7 mouse cellular contexts compared by ENCODE assay signal in the genomic region with DNA sequence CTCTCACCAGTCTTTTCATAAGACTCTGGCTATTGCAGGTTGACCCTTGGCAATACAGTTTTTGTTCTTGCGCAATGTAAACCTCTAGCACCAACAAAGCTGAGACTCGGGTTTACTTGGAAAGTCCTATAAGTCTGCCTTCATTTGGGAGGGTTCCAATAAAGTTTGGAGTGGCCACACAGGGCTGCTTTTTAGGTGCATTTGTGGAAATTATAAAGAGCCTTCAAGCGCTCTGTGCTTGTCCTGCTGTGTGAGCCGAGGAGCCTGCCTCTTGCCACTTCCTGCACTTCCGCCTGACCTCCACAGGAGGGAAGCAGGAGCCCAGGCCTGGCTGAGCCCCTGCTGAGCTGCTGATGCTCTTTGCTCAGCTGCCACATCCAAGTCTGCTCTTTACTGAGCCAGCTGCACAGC. TPM values are rescaled to one million over a fixed set of nuclear protein-coding genes. Genes with fewer than 3 reads are reported as not detected.
A peak's percentile ranks its signal among the peaks of the same experiment; 100 is the strongest.
DNase-seq lines count a peak whose midpoint lies in the region; ATAC-seq and TF ChIP-seq lines count a peak whose summit lies in the region.

No protein-coding gene starts in this region.

- DNase-seq in 416B (ENCODE audit: low read depth) (peak; percentile 80), G1E (ENCODE audit: low spot score) (no peak)
- DNase-seq in embryonic facial prominence, embryonic 11.5 days (ENCODE audit: low spot score) = peak; percentile 77
- peak; percentile 73 to 79 for DNase-seq in heart, postnatal 10 days
- peak; percentile 67 to 82 for DNase-seq in kidney, postnatal 36 days

- H3K9me3 ChIP-seq in G1E (replicated peaks) = no peaks in the 10 kb centered on the region
- no peaks in the 10 kb centered on the region for H3K9me3 ChIP-seq in embryonic facial prominence, embryonic 11.5 days (replicated peaks; ENCODE audit: control insufficient read depth, low read length)
- no peaks in the 10 kb centered on the region for H3K9me3 ChIP-seq in stomach, embryonic 16.5 days (replicated peaks; ENCODE audit: control insufficient read depth, low read length)

- TF ChIP-seq CTCF in G1E (IDR thresholded peaks at IDR 0.05; ENCODE audit: low read depth, low read length) = peak; percentile 18; the same call in 1 of the 2 replicates

- peaks cover 20% of the 10 kb centered on the region for H3K4me1 ChIP-seq in G1E (ENCODE audit: insufficient read depth, low read depth, low read length)
- H3K4me1 ChIP-seq in embryonic facial prominence, embryonic 11.5 days (ENCODE audit: control insufficient read depth, insufficient read depth, low read length) = 0 out of 2 replicates have a peak, but pooled peaks cover 2% of the 10 kb centered on the region
- no peaks in the 10 kb centered on the region for H3K4me1 ChIP-seq in stomach, embryonic 16.5 days (ENCODE audit: control insufficient read depth, insufficient read depth, low read length)

- H3K9ac ChIP-seq in embryonic facial prominence, embryonic 11.5 days (replicated peaks; ENCODE audit: low read length) = no peak overlapping the region
- H3K9ac ChIP-seq in stomach, embryonic 16.5 days (ENCODE audit: low read length) = no peak overlapping the region

- intact Hi-C loops in heart, postnatal 10 days (cut with DNase I) = loop anchor here (1.0 to 10.0 kb wide), 3 partner anchors 37 to 468 kb away; no protein-coding TSS in a partner anchor

- 31% methylated on average over 5 of the region's 5 CpGs for WGBS in embryonic facial prominence, embryonic 11.5 days
- WGBS in stomach, embryonic 16.5 days = 28% methylated on average over 5 of the region's 5 CpGs

- no peak overlapping the region for H3K27ac ChIP-seq in embryonic facial prominence, embryonic 11.5 days (replicated peaks; ENCODE audit: low read depth, low read length)
- no peak overlapping the region for H3K27ac ChIP-seq in stomach, embryonic 16.5 days (ENCODE audit: low read length)

- H3K36me3 ChIP-seq in G1E (replicated peaks) = peaks cover 41% of the 10 kb centered on the region
- no peaks in the 10 kb centered on the region; the same call in 1 of the 2 replicates for H3K36me3 ChIP-seq in embryonic facial prominence, embryonic 11.5 days (replicated peaks; ENCODE audit: control insufficient read depth, insufficient read depth, low read depth, low read length)
- no peaks in the 10 kb centered on the region for H3K36me3 ChIP-seq in stomach, embryonic 16.5 days (ENCODE audit: control insufficient read depth, insufficient read depth, low read length)

- H3K4me2 ChIP-seq in embryonic facial prominence, embryonic 11.5 days (ENCODE audit: low read depth, low read length) = no peak overlapping the region
- no peak overlapping the region for H3K4me2 ChIP-seq in stomach, embryonic 16.5 days (ENCODE audit: low read depth, low read length)

- peak; percentile 15; the same call in 1 of the 2 replicates for ATAC-seq in G1E (ENCODE audit: extremely low read depth, insufficient number of reproducible peaks, low FRiP score, poor library complexity, severe bottlenecking)
- ATAC-seq in embryonic facial prominence, embryonic 11.5 days (replicated peaks; ENCODE audit: insufficient number of reproducible peaks, low FRiP score, low TSS enrichment, low read depth) = peak; percentile 67; the same call in 1 of the 2 replicates
- ATAC-seq in megakaryocyte-erythroid progenitor cell, adult 5-6 weeks (replicated peaks; ENCODE audit: low FRiP score, low TSS enrichment, poor library complexity, severe bottlenecking) = peak; percentile 92
- peak; percentile 82 for ATAC-seq in stomach, embryonic 16.5 days (ENCODE audit: insufficient read depth, low FRiP score)

- H3K27me3 ChIP-seq in G1E (ENCODE audit: insufficient read depth, low read length) = peaks cover 29% of the 10 kb centered on the region
- no peaks in the 10 kb centered on the region for H3K27me3 ChIP-seq in embryonic facial prominence, embryonic 11.5 days (ENCODE audit: control insufficient read depth, insufficient read depth, low read length)
- H3K27me3 ChIP-seq in stomach, embryonic 16.5 days (ENCODE audit: control insufficient read depth, insufficient read depth, low read length) = no peaks in the 10 kb centered on the region

- H3K4me3 ChIP-seq in G1E (ENCODE audit: low read depth, low read length) = no peak overlapping the region
- no peak overlapping the region for H3K4me3 ChIP-seq in embryonic facial prominence, embryonic 11.5 days (ENCODE audit: low read depth, low read length)
- no peak overlapping the region for H3K4me3 ChIP-seq in stomach, embryonic 16.5 days (replicated peaks; ENCODE audit: low read length)

RNA-seq across cellular contexts. Expression of gene Clcn2, which starts 6.8 kb away (rescaled TPM):
- total RNA-seq in G1E (2014; fragmentation: Nextera tagmentation) (25.8 and 26.7 TPM in 2 replicates), G1E (2017) (16.4 and 23.3 TPM in 2 replicates)
- 32.6 and 55.5 TPM in 2 replicates for polyA plus RNA-seq in G1E (2012)
- 13.0 and 14.8 TPM in 2 replicates for polyA plus RNA-seq in embryonic facial prominence, embryonic 11.5 days (2014; fragmentation: Nextera tagmentation; extraction: Ambion mirVana)
- 1 to 10 TPM; 3.3 to 3.5 TPM for total RNA-seq in heart, postnatal 10 days (2021)
- total RNA-seq in megakaryocyte-erythroid progenitor cell, adult 5-6 weeks (2014; fragmentation: Nextera tagmentation) = 16.7 and 29.1 TPM in 2 replicates
- 4.9 and 8.0 TPM in 2 replicates for total RNA-seq in megakaryocyte-erythroid progenitor cell, adult 5-6 weeks (2017)
- polyA plus RNA-seq in stomach, embryonic 16.5 days (2015; fragmentation: Nextera tagmentation; extraction: Ambion mirVana) = 11.6 and 12.9 TPM in 2 replicates

RNA-seq across cellular contexts. Expression of gene Polr2h, which starts 6.9 kb away (rescaled TPM):
- total RNA-seq in G1E (2014; fragmentation: Nextera tagmentation) (17.5 and 22.7 TPM in 2 replicates), G1E (2017) (95.7 and 97.6 TPM in 2 replicates)
- 3.3 and 6.1 TPM in 2 replicates for polyA plus RNA-seq in G1E (2012)
- polyA plus RNA-seq in embryonic facial prominence, embryonic 11.5 days (2014; fragmentation: Nextera tagmentation; extraction: Ambion mirVana) = 120 and 124 TPM in 2 replicates
- 10 to 100 TPM; 12.5 to 13.2 TPM for total RNA-seq in heart, postnatal 10 days (2021)
- 81.4 and 97.1 TPM in 2 replicates for total RNA-seq in megakaryocyte-erythroid progenitor cell, adult 5-6 weeks (2014; fragmentation: Nextera tagmentation)
- total RNA-seq in megakaryocyte-erythroid progenitor cell, adult 5-6 weeks (2017) = 103 and 142 TPM in 2 replicates
- 75.2 and 84.9 TPM in 2 replicates for polyA plus RNA-seq in stomach, embryonic 16.5 days (2015; fragmentation: Nextera tagmentation; extraction: Ambion mirVana)

RNA-seq across cellular contexts. Expression of gene Chrd, which starts 8.6 kb away (rescaled TPM):
- total RNA-seq in G1E (2014; fragmentation: Nextera tagmentation) (not detected in 2 replicates), G1E (2017) (0.05 and 0.06 TPM in 2 replicates)
- not detected in 2 replicates for polyA plus RNA-seq in G1E (2012)
- polyA plus RNA-seq in embryonic facial prominence, embryonic 11.5 days (2014; fragmentation: Nextera tagmentation; extraction: Ambion mirVana) = 1.5 and 1.7 TPM in 2 replicates
- total RNA-seq in heart, postnatal 10 days (2021) = 1 to 10 TPM; 1.4 to 3.4 TPM
- not detected in 2 replicates for total RNA-seq in megakaryocyte-erythroid progenitor cell, adult 5-6 weeks (2014; fragmentation: Nextera tagmentation)
- total RNA-seq in megakaryocyte-erythroid progenitor cell, adult 5-6 weeks (2017) = not detected in 2 replicates
- polyA plus RNA-seq in stomach, embryonic 16.5 days (2015; fragmentation: Nextera tagmentation; extraction: Ambion mirVana) = 5.2 and 5.6 TPM in 2 replicates

RNA-seq across cellular contexts. Expression of gene Thpo, which starts 10.0 kb away (rescaled TPM):
- total RNA-seq in G1E (2014; fragmentation: Nextera tagmentation) = not detected in 2 replicates
- not detected in 2 replicates for total RNA-seq in G1E (2017)
- polyA plus RNA-seq in G1E (2012) = not detected in 2 replicates
- polyA plus RNA-seq in embryonic facial prominence, embryonic 11.5 days (2014; fragmentation: Nextera tagmentation; extraction: Ambion mirVana) = 0.48 TPM in 1 of 2 replicates, not detected in the other
- not detected for total RNA-seq in heart, postnatal 10 days (2021)
- not detected in 2 replicates for total RNA-seq in megakaryocyte-erythroid progenitor cell, adult 5-6 weeks (2014; fragmentation: Nextera tagmentation)
- total RNA-seq in megakaryocyte-erythroid progenitor cell, adult 5-6 weeks (2017) = not detected in 2 replicates
- 1.0 and 1.3 TPM in 2 replicates for polyA plus RNA-seq in stomach, embryonic 16.5 days (2015; fragmentation: Nextera tagmentation; extraction: Ambion mirVana)

RNA-seq across cellular contexts. Expression of gene Fam131a, which starts 31.3 kb away (rescaled TPM):
- total RNA-seq in G1E (2014; fragmentation: Nextera tagmentation) (3.1 and 3.9 TPM in 2 replicates), G1E (2017) (1.2 and 2.6 TPM in 2 replicates)
- polyA plus RNA-seq in G1E (2012) = 9.5 and 10.1 TPM in 2 replicates
- 3.9 and 4.4 TPM in 2 replicates for polyA plus RNA-seq in embryonic facial prominence, embryonic 11.5 days (2014; fragmentation: Nextera tagmentation; extraction: Ambion mirVana)
- total RNA-seq in heart, postnatal 10 days (2021) = 10 to 100 TPM; 16.0 to 18.9 TPM
- not detected in 2 replicates for total RNA-seq in megakaryocyte-erythroid progenitor cell, adult 5-6 weeks (2014; fragmentation: Nextera tagmentation)
- total RNA-seq in megakaryocyte-erythroid progenitor cell, adult 5-6 weeks (2017) = 0.85 TPM in 1 of 2 replicates, not detected in the other
- polyA plus RNA-seq in stomach, embryonic 16.5 days (2015; fragmentation: Nextera tagmentation; extraction: Ambion mirVana) = 9.7 and 10.3 TPM in 2 replicates

Comparison
In these comparisons a context has a peak if more than half of its experiments do, and no peak if none do; other contexts are left out.
1. ATAC-seq: peak in every context shown above with its lines; median percentile 92 in megakaryocyte-erythroid progenitor cell, adult 5-6 weeks; 82 in stomach, embryonic 16.5 days; 67 in embryonic facial prominence, embryonic 11.5 days; 15 in G1E.